Mouse (Mus musculus) erythroblast, embryonic 14.5 days (primary cell): ENCODE measurements around the gene Olfr51.

Experiments used
- GATA1 ChIP-seq: IDR thresholded peaks from 2 replicates; pipeline ENCODE4 v1.6.1; 2012; ENCODE audit warnings: low read length, inconsistent platforms, mixed read lengths
- TAL1 ChIP-seq: IDR thresholded peaks from 3 replicates; pipeline ENCODE4 v1.6.1; 2012; ENCODE audit warnings: low read length, inconsistent platforms, mixed read lengths

GRCm38 (mm10) chr11:50966230-50966629, 37.2 kb upstream of the Olfr51 start, which contains the start of gene Olfr1378:
- TF ChIP-seq TAL1 = no peak
- TF ChIP-seq GATA1 = no peak
